Mouse (Mus musculus) left cerebral cortex, postnatal 36 days (tissue): Measurements from ENCODE around the gene Hscb. TPM values are rescaled to one million over a fixed set of nuclear protein-coding genes. Genes with fewer than 3 reads are reported as not detected.
"Not testable (repeated sequence)": the region's sequence is repeated elsewhere in the genome, so short reads cannot be mapped to it uniquely, and the experiment has no call there.

Experiments
- DNase-seq, 2 experiments: peaks; one replicate each; pipeline ENCODE4 v3.0.0; 2021 to 2022; ENCODE audit warnings: low spot score in 2 of 2, mixed read lengths in 1 of 2
- intact Hi-C: fragments of 180-260 bp; cut with DNase I; formaldehyde crosslinking; loops from one replicate; pipeline ENCODE4 v1.15.1; 2025
- total RNA-seq, 2 experiments: library from RNA; stranded (reverse); gene quantifications; 2 replicates each; pipeline ENCODE4 v1.2.3; 2021

Hscb gene
- total RNA-seq = 10 to 100 TPM; 11.3 to 13.5 TPM

DNA sequence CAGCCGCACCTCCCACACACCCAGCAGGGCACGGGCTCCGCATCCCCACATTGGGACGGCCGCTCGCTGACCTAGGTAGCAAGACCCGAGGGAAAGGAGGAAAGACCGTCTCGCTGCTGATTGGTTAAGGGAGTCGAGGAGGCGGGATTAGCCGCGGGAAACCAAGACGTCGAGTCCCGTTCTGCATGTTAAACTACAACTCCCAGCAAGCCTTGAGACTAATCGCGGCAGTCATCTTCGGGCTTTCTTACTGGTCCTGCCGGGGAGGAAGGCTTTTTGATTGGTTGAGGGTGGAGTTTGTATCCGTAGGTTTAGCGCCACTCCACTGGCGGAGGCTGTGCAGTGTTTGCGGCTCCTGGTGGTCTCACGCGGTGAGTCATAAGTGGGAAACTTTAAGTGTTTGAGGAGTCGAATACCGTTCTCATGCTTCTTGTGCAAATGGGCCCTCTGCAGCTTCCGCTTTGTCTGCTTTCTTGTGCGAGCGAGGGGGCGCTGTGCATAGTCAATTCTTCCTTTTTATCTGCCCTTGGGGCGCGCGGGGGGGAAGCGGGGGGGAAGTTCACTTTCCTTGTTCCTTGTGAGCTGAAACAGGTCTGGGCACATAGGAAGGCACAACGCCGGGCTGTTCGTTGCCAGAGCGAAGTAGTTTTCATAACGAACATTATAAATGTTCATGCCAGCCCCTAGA lies at the start of gene Hscb, which contains the start of gene Chek2:
Gene Hscb (minus strand): TSS at position 100 of the 688 bp plus-strand sequence.
Gene Chek2 (plus strand): TSS at position 302 of the 688 bp plus-strand sequence.
- peak; percentile 97 to 99 for DNase-seq
- intact Hi-C loops = loop anchor here (2.0 to 10.0 kb wide), 3 partner anchors 83 to 495 kb away; partner anchors contain the start of gene Pitpnb

DNA sequence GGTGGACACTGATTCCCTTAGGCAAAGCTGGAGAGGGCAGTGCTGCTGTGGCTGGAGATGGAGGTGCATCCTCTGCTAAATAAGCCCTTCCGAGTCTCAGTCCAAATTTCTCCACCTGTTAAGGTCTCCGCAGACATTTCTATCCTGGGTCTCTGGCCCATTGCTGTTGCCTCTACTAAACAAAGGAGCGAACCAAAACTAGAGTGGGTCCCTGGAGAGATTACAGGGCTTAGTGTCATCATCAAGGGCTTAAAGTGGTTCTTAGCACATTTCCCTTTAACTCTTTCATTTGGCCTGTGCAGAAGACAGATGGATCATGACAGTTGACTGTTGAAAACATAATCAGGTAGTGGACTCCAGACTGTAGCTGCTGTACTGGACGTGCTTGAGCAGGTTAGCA lies 49.0 kb upstream of the Hscb start:
- intact Hi-C loops = no loop called here
- DNase-seq = no peak

- intact Hi-C loops = no loop called here
- DNase-seq = peak; percentile 86 to 90
These were observed 40.2 kb upstream of the Hscb start, which contains the start of gene Ttc28 for GRCm38 (mm10) chr5:110879584-110880374. Gene Ttc28, plus strand, starts transcription at chr5:110879803.

GRCm38 (mm10) chr5:110879042-110879441 lies 39.5 kb upstream of the Hscb start:
- DNase-seq = no peak
- intact Hi-C loops = no loop called here

DNA sequence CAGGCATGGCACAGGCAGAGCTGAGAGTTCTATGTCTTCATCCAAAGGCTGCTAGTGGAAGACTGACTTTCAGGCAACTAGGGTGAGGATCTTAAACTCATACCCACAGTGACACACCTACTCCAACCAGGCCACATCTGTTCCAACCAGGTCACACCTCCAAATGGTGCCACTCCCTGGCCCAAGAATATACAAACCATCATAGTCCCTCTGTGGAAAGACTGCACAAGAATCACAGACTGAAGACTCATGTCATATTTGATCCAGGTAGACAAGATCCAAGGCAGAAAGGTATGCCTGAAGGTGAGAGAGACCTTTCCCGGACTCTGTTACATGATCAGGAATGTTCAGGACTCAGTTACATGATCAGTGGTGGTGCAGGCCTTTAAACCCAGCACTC lies 38.9 kb upstream of the Hscb start:
- intact Hi-C loops, DNase-seq: not testable (repeated sequence)

DNA sequence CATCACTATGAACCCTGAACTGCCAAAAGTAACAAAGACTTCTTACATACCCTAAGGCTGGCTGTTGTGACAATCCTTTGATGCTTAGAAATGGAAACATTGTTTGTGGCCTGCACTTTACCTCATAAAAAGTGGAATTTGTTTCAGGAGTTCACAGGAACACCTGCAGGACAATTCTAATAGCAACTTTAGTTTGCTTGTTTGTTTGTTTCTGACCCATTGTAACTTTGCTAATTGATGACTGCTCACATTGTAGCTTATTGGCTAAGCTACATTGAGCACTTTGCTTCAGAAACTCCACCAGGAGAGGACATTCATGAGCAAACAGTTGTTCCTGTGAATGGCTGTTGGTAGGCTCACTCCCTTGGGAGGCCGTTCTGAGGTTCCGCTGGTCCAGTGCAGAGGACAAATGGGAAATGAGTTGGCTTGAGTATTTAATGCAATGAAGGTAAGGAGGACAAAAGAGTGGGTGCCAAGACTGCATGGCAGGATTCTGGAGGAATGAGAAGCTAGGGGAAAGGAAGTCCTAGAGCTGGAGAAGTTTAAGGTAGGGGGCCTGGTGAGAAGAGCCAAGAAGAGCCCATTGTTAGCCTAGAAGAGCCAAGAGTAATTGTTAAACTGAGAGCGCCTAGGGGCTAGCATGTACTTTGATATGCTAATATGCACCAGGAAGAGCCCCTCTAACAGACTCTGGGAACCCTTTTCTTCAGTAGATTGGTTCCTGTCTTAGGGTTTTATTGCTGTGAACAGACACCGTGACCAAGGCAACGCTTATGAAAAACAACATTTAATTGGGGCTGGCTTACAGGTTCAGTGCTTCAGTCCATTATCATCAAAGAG lies 38.3 kb upstream of the Hscb start:
- intact Hi-C loops = no loop called here
- no peak for DNase-seq

GRCm38 (mm10) chr5:110875286-110875685 lies 35.7 kb upstream of the Hscb start:
- intact Hi-C loops = no loop called here

DNA sequence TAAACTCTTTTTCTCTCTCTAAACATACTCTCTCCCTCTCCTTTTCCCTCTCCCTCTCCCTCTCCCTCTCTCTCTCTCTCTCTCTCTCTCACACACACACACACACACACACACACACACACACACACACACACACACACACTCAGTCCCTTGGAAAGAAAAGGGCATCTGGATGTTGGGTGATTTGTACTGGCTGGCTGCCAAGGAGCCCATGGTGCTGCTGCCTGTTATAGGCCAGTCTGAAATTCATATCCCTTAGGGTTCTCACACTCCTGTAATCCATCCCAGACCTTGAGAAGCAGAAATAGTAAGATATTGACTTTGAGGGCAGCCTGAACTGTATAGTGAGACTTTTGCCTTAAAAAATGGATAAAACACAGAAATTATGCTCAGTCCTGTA lies 35.1 kb upstream of the Hscb start:
- intact Hi-C loops = no loop called here
- DNase-seq = no peak

More at GRCm38 (mm10) chr5:110875286-110875685, 35.7 kb upstream of the Hscb start:
- DNase-seq = no peak

DNA sequence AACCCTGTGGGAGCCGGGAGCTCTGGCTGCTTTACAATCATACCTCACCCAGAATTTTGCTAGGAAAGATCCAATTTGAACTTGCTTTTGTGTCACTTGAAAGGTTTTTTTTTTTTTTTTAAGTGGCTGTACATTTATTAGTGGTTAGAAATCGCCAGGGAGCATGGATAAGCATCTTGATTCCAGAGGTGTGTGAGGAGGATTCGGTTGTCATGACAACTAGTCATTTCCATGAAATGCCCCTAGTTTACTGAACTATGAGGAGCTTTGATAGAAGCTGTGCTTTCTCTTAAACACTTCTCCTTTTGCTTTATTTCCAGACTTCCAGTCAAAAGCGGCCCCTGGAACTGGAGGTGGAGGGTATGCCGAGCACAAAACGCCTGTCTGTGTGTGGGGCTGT lies 33.6 kb upstream of the Hscb start:
- DNase-seq = no peak
- intact Hi-C loops = no loop called here

DNA sequence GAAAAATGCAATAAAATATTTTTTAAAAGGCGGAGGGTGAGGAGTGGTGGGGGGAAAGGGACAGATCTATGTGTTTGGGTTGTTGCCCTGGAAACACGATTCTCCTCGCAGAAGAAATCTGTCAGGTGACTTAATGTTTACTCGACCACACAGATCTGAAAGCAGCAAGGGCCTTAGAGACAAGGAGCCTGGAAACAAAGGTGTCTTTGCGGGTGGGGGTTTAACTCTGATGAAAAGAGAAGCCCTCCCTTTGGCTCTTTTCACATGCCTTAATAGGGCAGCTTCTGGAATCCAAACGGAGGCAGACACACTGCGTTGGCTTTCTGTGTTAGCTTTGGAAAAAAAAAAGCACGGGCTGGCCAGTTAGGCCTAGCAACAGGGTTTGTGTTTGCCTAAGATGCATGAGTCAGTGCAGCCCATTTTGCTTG lies 29.7 kb upstream of the Hscb start:
- intact Hi-C loops = no loop called here
- no peak for DNase-seq

DNA sequence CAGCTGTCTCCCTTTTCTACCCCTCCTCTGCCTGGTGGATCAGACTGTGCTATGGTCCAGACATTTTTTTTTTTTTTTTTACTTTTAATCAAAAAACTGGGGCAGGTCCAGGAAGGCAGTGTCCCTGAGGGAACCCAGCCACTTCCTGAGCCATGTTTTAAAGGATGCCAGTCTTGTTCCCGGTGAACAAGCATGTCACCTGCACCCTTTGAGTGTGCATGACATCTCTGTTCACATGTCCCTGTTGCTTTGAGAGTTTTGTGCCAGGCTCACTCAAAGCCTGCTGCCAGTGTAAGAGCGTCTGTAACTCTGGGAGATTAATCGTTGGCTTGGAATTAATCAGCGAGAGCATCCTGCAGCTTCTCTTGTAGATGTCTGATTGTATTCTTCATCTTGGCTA lies 28.9 kb upstream of the Hscb start:
- intact Hi-C loops = no loop called here
- no peak for DNase-seq

- intact Hi-C loops = no loop called here
- DNase-seq = no peak
These were observed 20.9 kb upstream of the Hscb start for GRCm38 (mm10) chr5:110860445-110860844.

- intact Hi-C loops = no loop called here
These were observed 19.6 kb upstream of the Hscb start for GRCm38 (mm10) chr5:110859013-110859650.

DNA sequence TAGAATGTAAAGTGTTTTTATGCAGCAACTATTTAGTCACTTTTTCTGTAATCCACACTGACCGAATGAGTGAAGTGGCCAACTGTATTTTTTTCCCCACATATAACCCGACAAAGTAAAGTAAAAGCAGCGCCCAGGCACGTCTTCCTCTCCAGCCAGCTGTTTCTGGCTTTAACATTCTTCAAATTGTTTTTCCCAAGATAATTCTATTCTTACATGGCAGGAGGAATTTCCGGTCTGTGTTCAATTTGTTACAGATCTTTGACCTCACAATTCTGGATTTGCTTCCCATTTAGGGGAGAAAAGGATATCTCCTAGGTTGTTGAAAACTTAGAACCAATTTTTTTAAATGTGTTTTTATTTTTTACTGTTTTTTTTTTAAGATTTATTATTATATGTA lies 17.5 kb upstream of the Hscb start:
- intact Hi-C loops = no loop called here
- no peak for DNase-seq

More at GRCm38 (mm10) chr5:110859013-110859650, 19.6 kb upstream of the Hscb start:
- DNase-seq = peak in 1 of 2 experiments; percentile 24

DNA sequence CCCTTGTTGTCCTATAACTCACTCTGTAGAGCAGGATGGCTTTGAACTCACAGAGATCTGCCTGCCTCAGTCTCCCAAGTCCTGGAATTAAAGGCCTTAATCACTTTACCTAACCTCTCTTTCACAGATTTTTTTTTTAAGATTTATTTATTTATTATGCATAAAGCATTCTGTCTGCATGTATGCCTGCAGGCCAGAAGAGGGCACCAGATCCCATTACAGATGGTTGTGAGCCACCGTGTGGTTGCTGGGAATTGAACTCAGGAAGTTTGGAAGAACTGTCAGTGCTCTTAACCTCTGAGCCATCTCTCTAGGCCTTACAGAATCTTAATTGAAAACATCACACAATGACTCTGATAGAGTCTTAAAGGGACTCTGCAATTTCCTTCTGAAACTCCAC lies 13.4 kb upstream of the Hscb start:
- no peak for DNase-seq
- intact Hi-C loops = no loop called here

DNA sequence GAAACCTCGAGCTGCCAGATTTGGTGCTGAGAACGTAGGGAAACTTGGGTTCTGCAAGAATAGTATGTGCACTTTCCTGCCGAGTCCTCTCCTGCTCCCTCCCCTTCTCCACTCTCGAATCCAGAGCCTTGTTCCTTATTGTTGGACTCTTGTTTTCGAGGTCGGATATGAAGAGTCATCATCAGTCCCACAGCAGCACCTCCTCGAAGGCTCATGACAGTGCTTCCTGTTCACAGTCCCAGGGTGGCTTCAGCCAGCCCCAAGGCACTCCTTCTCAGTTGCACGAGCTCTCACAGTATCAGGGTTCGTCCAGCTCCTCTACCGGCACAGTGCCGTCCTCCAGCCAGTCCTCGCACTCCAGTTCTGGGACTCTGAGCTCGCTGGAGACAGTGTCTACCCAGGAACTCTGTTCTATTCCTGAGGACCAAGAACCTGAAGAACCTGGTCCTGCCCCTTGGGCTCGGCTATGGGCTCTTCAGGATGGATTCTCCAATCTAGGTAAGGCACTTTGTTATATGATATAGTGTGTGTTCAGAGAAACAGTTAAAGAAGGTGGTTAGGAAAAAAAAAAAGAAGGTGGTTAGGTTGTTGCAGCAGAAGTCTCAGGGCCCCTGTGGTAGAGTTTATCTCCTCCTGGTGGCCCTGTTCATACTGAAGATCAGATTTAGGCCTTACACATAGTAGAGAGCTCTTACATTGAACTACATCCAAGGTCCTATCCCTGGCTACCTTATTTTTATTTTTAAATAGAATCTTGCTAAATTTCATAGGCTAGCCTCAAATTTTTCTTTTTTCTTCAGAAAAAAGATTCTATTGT lies 1.7 kb upstream of the Hscb start:
- DNase-seq = no peak
- intact Hi-C loops = loop anchor here (10.0 kb wide), 1 partner anchor 494 kb away; the partner anchor contains the start of gene Pitpnb

GRCm38 (mm10) chr5:110840465-110840864 lies 888 bp upstream of the Hscb start:
- intact Hi-C loops = loop anchor here (10.0 kb wide), 1 partner anchor 494 kb away; the partner anchor contains the start of gene Pitpnb
- no peak for DNase-seq

- intact Hi-C loops = loop anchor here (2.0 to 5.0 kb wide), 2 partner anchors 84 to 423 kb away; no protein-coding TSS in a partner anchor
- no peak for DNase-seq
These were observed 419 bp downstream of the Hscb start for GRCm38 (mm10) chr5:110839038-110839677.
